Mouse (Mus musculus): ENCODE results near the gene Sdk1. TPM values are rescaled to one million over a fixed set of nuclear protein-coding genes. Genes with fewer than 3 reads are reported as not detected.

The Sdk1 gene
- polyA plus RNA-seq, 1 experiment from 2014 or later, result 3.6 TPM

GRCm38 (mm10) chr5:141994192-141994591 is 752.9 kb downstream of the Sdk1 start:
- Histone ChIP-seq H3K36me3 (no peaks in the 10 kb centered on the region), H3K4me3 (replicated peaks) (no peak overlapping the region), H3K4me2 (no peak overlapping the region), H3K9me3 (no peaks in the 10 kb centered on the region), H3K27ac (no peak overlapping the region), H3K9ac (no peak overlapping the region), H3K4me1 (no peaks in the 10 kb centered on the region), H3K27me3 (replicated peaks) (no peaks in the 10 kb centered on the region)
- ATAC-seq (ENCODE audit: insufficient read depth, low FRiP score, low read depth), result no peak
- WGBS, result 75% methylated on average over 3 of the region's 3 CpGs

- no peak overlapping the region for H3K9ac ChIP-seq
- H3K4me1 ChIP-seq, result no peaks in the 10 kb centered on the region
- WGBS, result 91% methylated on average over 1 of the region's 1 CpGs
- H3K9me3 ChIP-seq, result no peaks in the 10 kb centered on the region
- H3K4me3 ChIP-seq (replicated peaks), result no peak overlapping the region
- no peak overlapping the region for H3K4me2 ChIP-seq
- no peak overlapping the region for H3K27ac ChIP-seq
- no peaks in the 10 kb centered on the region for H3K36me3 ChIP-seq
- ATAC-seq (ENCODE audit: insufficient read depth, low FRiP score, low read depth), result no peak
- no peaks in the 10 kb centered on the region for H3K27me3 ChIP-seq (replicated peaks)
Observed at GRCm38 (mm10) chr5:142000247-142000646, 759.0 kb downstream of the Sdk1 start.

- Histone ChIP-seq H3K9me3 (no peaks in the 10 kb centered on the region), H3K27ac (no peak overlapping the region; the same call in 1 of the 2 replicates), H3K4me3 (replicated peaks) (no peak overlapping the region), H3K36me3 (no peaks in the 10 kb centered on the region), H3K9ac (no peak overlapping the region), H3K4me1 (no peaks in the 10 kb centered on the region), H3K27me3 (replicated peaks) (no peaks in the 10 kb centered on the region), H3K4me2 (no peak overlapping the region)
- ATAC-seq (ENCODE audit: insufficient read depth, low FRiP score, low read depth), result no peak
- WGBS, result 57% methylated on average over 6 of the region's 6 CpGs
Observed at GRCm38 (mm10) chr5:142001131-142001530, 759.8 kb downstream of the Sdk1 start.

GRCm38 (mm10) chr5:142001973-142002372 is 760.7 kb downstream of the Sdk1 start:
- H3K9me3 ChIP-seq, result no peaks in the 10 kb centered on the region
- no peak overlapping the region for H3K4me3 ChIP-seq (replicated peaks)
- ATAC-seq (ENCODE audit: insufficient read depth, low FRiP score, low read depth), result no peak; the same call in 1 of the 2 replicates
- peak overlapping the region; percentile 3; the same call in 1 of the 2 replicates for H3K27ac ChIP-seq
- H3K4me1 ChIP-seq, result no peaks in the 10 kb centered on the region
- H3K36me3 ChIP-seq, result no peaks in the 10 kb centered on the region
- no peak overlapping the region for H3K4me2 ChIP-seq
- no peaks in the 10 kb centered on the region for H3K27me3 ChIP-seq (replicated peaks)
- no peak overlapping the region for H3K9ac ChIP-seq
- 50% methylated on average over 3 of the region's 3 CpGs for WGBS

- Histone ChIP-seq H3K9me3 (no peaks in the 10 kb centered on the region), H3K27ac (no peak overlapping the region), H3K4me1 (no peaks in the 10 kb centered on the region), H3K27me3 (replicated peaks) (no peaks in the 10 kb centered on the region), H3K4me3 (replicated peaks) (no peak overlapping the region), H3K9ac (no peak overlapping the region), H3K36me3 (no peaks in the 10 kb centered on the region), H3K4me2 (no peak overlapping the region)
- no peak for ATAC-seq (ENCODE audit: insufficient read depth, low FRiP score, low read depth)
- WGBS, result 38% methylated on average over 2 of the region's 3 CpGs
Observed at GRCm38 (mm10) chr5:142010189-142010588, 768.9 kb downstream of the Sdk1 start.

GRCm38 (mm10) chr5:142017001-142017400 is 775.7 kb downstream of the Sdk1 start:
- no peak overlapping the region for H3K4me3 ChIP-seq (replicated peaks)
- no peaks in the 10 kb centered on the region for H3K9me3 ChIP-seq
- WGBS, result 87% methylated on average over 7 of the region's 7 CpGs
- no peak overlapping the region for H3K9ac ChIP-seq
- no peaks in the 10 kb centered on the region for H3K4me1 ChIP-seq
- no peak for ATAC-seq (ENCODE audit: insufficient read depth, low FRiP score, low read depth)
- no peaks in the 10 kb centered on the region for H3K36me3 ChIP-seq
- no peaks in the 10 kb centered on the region for H3K27me3 ChIP-seq (replicated peaks)
- H3K27ac ChIP-seq, result no peak overlapping the region
- no peak overlapping the region for H3K4me2 ChIP-seq

GRCm38 (mm10) chr5:142022877-142023580 is 781.7 kb downstream of the Sdk1 start:
- ATAC-seq (ENCODE audit: insufficient read depth, low FRiP score, low read depth), result peak; percentile 67; the same call in 1 of the 2 replicates
- H3K9me3 ChIP-seq, result no peaks in the 10 kb centered on the region
- 61% methylated on average over 4 of the region's 4 CpGs for WGBS
- H3K27me3 ChIP-seq (replicated peaks), result no peaks in the 10 kb centered on the region
- H3K27ac ChIP-seq, result peak overlapping the region; percentile 18; the same call in 1 of the 2 replicates
- H3K9ac ChIP-seq, result no peak overlapping the region
- H3K4me3 ChIP-seq (replicated peaks), result no peak overlapping the region
- H3K4me1 ChIP-seq, result no peaks in the 10 kb centered on the region
- no peak overlapping the region for H3K4me2 ChIP-seq
- no peaks in the 10 kb centered on the region for H3K36me3 ChIP-seq

GRCm38 (mm10) chr5:142024448-142024847 is 783.2 kb downstream of the Sdk1 start:
- Histone ChIP-seq H3K27me3 (replicated peaks) (no peaks in the 10 kb centered on the region), H3K9ac (no peak overlapping the region), H3K27ac (no peak overlapping the region), H3K4me1 (no peaks in the 10 kb centered on the region), H3K9me3 (no peaks in the 10 kb centered on the region), H3K4me2 (no peak overlapping the region), H3K4me3 (replicated peaks) (no peak overlapping the region), H3K36me3 (no peaks in the 10 kb centered on the region)
- no peak for ATAC-seq (ENCODE audit: insufficient read depth, low FRiP score, low read depth)
- WGBS, result 55% methylated on average over 12 of the region's 12 CpGs

- WGBS, result 73% methylated on average over 9 of the region's 9 CpGs
- ATAC-seq (ENCODE audit: insufficient read depth, low FRiP score, low read depth), result no peak
- Histone ChIP-seq H3K9ac (no peak overlapping the region), H3K4me2 (no peak overlapping the region), H3K4me3 (replicated peaks) (no peak overlapping the region), H3K27me3 (replicated peaks) (no peaks in the 10 kb centered on the region), H3K4me1 (no peaks in the 10 kb centered on the region), H3K36me3 (no peaks in the 10 kb centered on the region), H3K27ac (no peak overlapping the region), H3K9me3 (no peaks in the 10 kb centered on the region)
Observed at GRCm38 (mm10) chr5:142036536-142036935, 795.2 kb downstream of the Sdk1 start.

- no peaks in the 10 kb centered on the region for H3K27me3 ChIP-seq (replicated peaks)
- H3K4me3 ChIP-seq (replicated peaks), result no peak overlapping the region
- no peak overlapping the region for H3K27ac ChIP-seq
- ATAC-seq (ENCODE audit: insufficient read depth, low FRiP score, low read depth), result no peak
- H3K4me1 ChIP-seq, result no peaks in the 10 kb centered on the region
- H3K9me3 ChIP-seq, result no peaks in the 10 kb centered on the region
- no peak overlapping the region for H3K4me2 ChIP-seq
- 86% methylated on average over 6 of the region's 6 CpGs for WGBS
- no peaks in the 10 kb centered on the region for H3K36me3 ChIP-seq
- H3K9ac ChIP-seq, result no peak overlapping the region
Observed at GRCm38 (mm10) chr5:142039236-142039635, 797.9 kb downstream of the Sdk1 start.

- Histone ChIP-seq H3K9me3 (no peaks in the 10 kb centered on the region), H3K4me2 (no peak overlapping the region), H3K27me3 (replicated peaks) (no peaks in the 10 kb centered on the region), H3K4me1 (no peaks in the 10 kb centered on the region), H3K27ac (no peak overlapping the region), H3K4me3 (replicated peaks) (no peak overlapping the region), H3K9ac (no peak overlapping the region), H3K36me3 (no peaks in the 10 kb centered on the region)
- WGBS, result 65% methylated on average over 4 of the region's 4 CpGs
- no peak for ATAC-seq (ENCODE audit: insufficient read depth, low FRiP score, low read depth)
Observed at GRCm38 (mm10) chr5:142039891-142040530, 798.7 kb downstream of the Sdk1 start.

- H3K9me3 ChIP-seq, result no peaks in the 10 kb centered on the region
- ATAC-seq (ENCODE audit: insufficient read depth, low FRiP score, low read depth), result peak; percentile 36; the same call in 1 of the 2 replicates
- WGBS, result 38% methylated on average over 8 of the region's 8 CpGs
- no peaks in the 10 kb centered on the region for H3K27me3 ChIP-seq (replicated peaks)
- no peak overlapping the region for H3K9ac ChIP-seq
- H3K4me1 ChIP-seq, result no peaks in the 10 kb centered on the region
- no peak overlapping the region for H3K4me2 ChIP-seq
- H3K36me3 ChIP-seq, result no peaks in the 10 kb centered on the region
- H3K4me3 ChIP-seq (replicated peaks), result no peak overlapping the region
- no peak overlapping the region for H3K27ac ChIP-seq
Observed at GRCm38 (mm10) chr5:142041226-142041802, 800.0 kb downstream of the Sdk1 start.
